ENCODE assay signal across 11 mouse cellular contexts in the genomic region with DNA sequence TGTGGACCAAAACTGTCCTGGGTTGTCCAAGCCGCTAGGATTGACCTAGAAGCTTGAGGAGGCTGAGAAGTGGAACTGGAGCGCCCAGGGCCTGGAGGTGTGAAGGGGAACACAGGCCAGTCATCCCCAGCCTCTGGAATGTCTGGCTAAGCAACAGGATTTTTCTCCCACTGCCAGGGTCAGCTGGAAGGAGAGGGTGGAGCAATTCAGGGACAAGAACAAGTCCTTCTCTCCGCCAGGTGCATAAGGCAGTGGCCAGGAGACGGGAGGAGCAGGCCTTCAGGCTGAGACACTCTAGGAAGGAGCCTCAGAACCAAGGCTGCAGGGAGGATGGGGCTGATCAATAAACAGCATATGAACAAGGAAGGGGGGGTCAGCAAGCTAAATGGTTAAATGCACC. TPM values are rescaled to one million over a fixed set of nuclear protein-coding genes. Genes with fewer than 3 reads are reported as not detected.
DNase-seq lines count a peak whose midpoint lies in the region; ATAC-seq and TF ChIP-seq lines count a peak whose summit lies in the region.
"Had no signal": no experiment of that assay in that cellular context is flagged by ENCODE, and none has a peak within 500 bp of the region (broad histone marks: within the 10 kb centered on the region; RNA-seq: fewer than 3 reads in every experiment).

No protein-coding gene starts in this region.

- ATAC-seq in lung, embryonic 14.5 days (ENCODE audit: insufficient read depth) = no peak
- no peak for ATAC-seq in hindbrain, embryonic 12.5 days (ENCODE audit: low FRiP score)
- no peak for ATAC-seq in midbrain, embryonic 14.5 days (ENCODE audit: low FRiP score, low TSS enrichment)

- H3K4me2 ChIP-seq in lung, embryonic 14.5 days = peak overlapping the region; percentile 25; the same call in 1 of the 2 replicates
- H3K4me2 ChIP-seq in hindbrain, embryonic 12.5 days (replicated peaks) = peak overlapping the region; percentile 68
- peak overlapping the region; percentile 80 for H3K4me2 ChIP-seq in midbrain, embryonic 14.5 days (ENCODE audit: low read length)
- H3K4me2 ChIP-seq: kidney, embryonic 15.5 days had no signal

- no peaks in the 10 kb centered on the region for H3K9me3 ChIP-seq in heart, embryonic 10.5 days
- no peaks in the 10 kb centered on the region for H3K9me3 ChIP-seq in lung, embryonic 14.5 days (ENCODE audit: low read depth, low read length)
- H3K9me3 ChIP-seq in hindbrain, embryonic 12.5 days (replicated peaks) = no peaks in the 10 kb centered on the region
- no peaks in the 10 kb centered on the region for H3K9me3 ChIP-seq in midbrain, embryonic 14.5 days (ENCODE audit: control insufficient read depth, low read length)
- H3K9me3 ChIP-seq: kidney, embryonic 15.5 days had no signal

- DNase-seq in heart, embryonic 10.5 days (ENCODE audit: low spot score) = no peak
- no peak for DNase-seq in heart, postnatal 10 days
- no peak for DNase-seq in lung, embryonic 14.5 days
- DNase-seq in lung, postnatal 4 days = no peak
- DNase-seq in midbrain, embryonic 14.5 days = no peak
- no peak for DNase-seq in right cerebral cortex, postnatal 4 days
- DNase-seq in left cerebral cortex, adult 8-10 months (ENCODE audit: low spot score in 2 of 2) = no peak
- DNase-seq: cerebellum, adult 11-12 months; right cerebral cortex, adult 18-20 months had no signal

- H3K4me1 ChIP-seq in heart, embryonic 10.5 days = peaks cover 78% of the 10 kb centered on the region
- H3K4me1 ChIP-seq in lung, embryonic 14.5 days (ENCODE audit: insufficient read depth) = peaks cover 42% of the 10 kb centered on the region
- H3K4me1 ChIP-seq in hindbrain, embryonic 12.5 days = peaks cover 68% of the 10 kb centered on the region
- peaks cover 57% of the 10 kb centered on the region for H3K4me1 ChIP-seq in midbrain, embryonic 14.5 days (ENCODE audit: control insufficient read depth, insufficient read depth, low read length)

- WGBS in heart, embryonic 10.5 days = 55% methylated on average over 4 of the region's 4 CpGs
- WGBS in lung, embryonic 14.5 days = 70% methylated on average over 4 of the region's 4 CpGs
- WGBS in hindbrain, embryonic 12.5 days = 69% methylated on average over 4 of the region's 4 CpGs
- 75% methylated on average over 4 of the region's 4 CpGs for WGBS in midbrain, embryonic 14.5 days

- no peaks in the 10 kb centered on the region for H3K27me3 ChIP-seq in heart, embryonic 10.5 days (ENCODE audit: insufficient read depth, poor library complexity, severe bottlenecking)
- H3K27me3 ChIP-seq in lung, embryonic 14.5 days (ENCODE audit: insufficient read depth, low read length) = no peaks in the 10 kb centered on the region
- no peaks in the 10 kb centered on the region; the same call in 1 of the 2 replicates for H3K27me3 ChIP-seq in hindbrain, embryonic 12.5 days
- H3K27me3 ChIP-seq in midbrain, embryonic 14.5 days (ENCODE audit: control insufficient read depth, insufficient read depth, low read length) = no peaks in the 10 kb centered on the region
- H3K27me3 ChIP-seq: kidney, embryonic 15.5 days had no signal

- H3K4me3 ChIP-seq in heart, embryonic 10.5 days = no peak overlapping the region
- H3K4me3 ChIP-seq in lung, embryonic 14.5 days (ENCODE audit: low read depth, low read length) = no peak overlapping the region
- 0 out of 2 replicates have a peak overlapping the region, but pooled peaks have one; percentile 2 for H3K4me3 ChIP-seq in hindbrain, embryonic 12.5 days
- H3K4me3 ChIP-seq in midbrain, embryonic 14.5 days (replicated peaks; ENCODE audit: low read depth, low read length) = 0 out of 2 replicates have a peak overlapping the region, but pooled peaks have one; percentile 1
- H3K4me3 ChIP-seq: kidney, embryonic 15.5 days had no signal

- peak overlapping the region; percentile 59 for H3K27ac ChIP-seq in heart, embryonic 10.5 days
- no peak overlapping the region for H3K27ac ChIP-seq in lung, embryonic 14.5 days (ENCODE audit: low read depth)
- no peak overlapping the region for H3K27ac ChIP-seq in hindbrain, embryonic 12.5 days
- H3K27ac ChIP-seq in midbrain, embryonic 14.5 days (replicated peaks; ENCODE audit: low read depth, low read length) = no peak overlapping the region

- intact Hi-C loops in heart, postnatal 10 days (cut with DNase I) = no loop called here

- no peak for TF ChIP-seq CTCF in lung, embryonic 14.5 days (IDR thresholded peaks at IDR 0.05; ENCODE audit: low read depth)

- H3K9ac ChIP-seq in lung, embryonic 14.5 days = no peak overlapping the region
- no peak overlapping the region; the same call in 1 of the 2 replicates for H3K9ac ChIP-seq in hindbrain, embryonic 12.5 days
- H3K9ac ChIP-seq in midbrain, embryonic 14.5 days (replicated peaks; ENCODE audit: low read length) = peak overlapping the region; percentile 13; the same call in 1 of the 2 replicates
- H3K9ac ChIP-seq: kidney, embryonic 15.5 days had no signal

- no peaks in the 10 kb centered on the region for H3K36me3 ChIP-seq in heart, embryonic 10.5 days
- peaks cover 6% of the 10 kb centered on the region; the same call in 1 of the 2 replicates for H3K36me3 ChIP-seq in lung, embryonic 14.5 days (ENCODE audit: insufficient read depth)
- no peaks in the 10 kb centered on the region for H3K36me3 ChIP-seq in hindbrain, embryonic 12.5 days
- peaks cover 4% of the 10 kb centered on the region; the same call in 1 of the 2 replicates for H3K36me3 ChIP-seq in midbrain, embryonic 14.5 days (ENCODE audit: control insufficient read depth, insufficient read depth, low read length)
- H3K36me3 ChIP-seq: kidney, embryonic 15.5 days had no signal

RNA-seq across cellular contexts. Expression of gene Arrb1, which starts 3.2 kb away (rescaled TPM):
- 13.1 and 17.9 TPM in 2 replicates for polyA plus RNA-seq in heart, embryonic 10.5 days (2016; fragmentation: Nextera tagmentation; extraction: Ambion mirVana)
- 10 to 100 TPM; 25.0 to 33.3 TPM for total RNA-seq in heart, postnatal 10 days (2021)
- polyA plus RNA-seq in lung, embryonic 14.5 days (2014; fragmentation: Nextera tagmentation; extraction: Ambion mirVana) = 7.0 and 7.8 TPM in 2 replicates
- polyA plus RNA-seq in hindbrain, embryonic 12.5 days (2016; fragmentation: Nextera tagmentation; extraction: Ambion mirVana) = 16.7 TPM in 2 replicates
- polyA plus RNA-seq in midbrain, embryonic 14.5 days (2014; fragmentation: Nextera tagmentation; extraction: Ambion mirVana) = 10.3 and 13.3 TPM in 2 replicates
- 100 to 1,000 TPM; 168 to 199 (median 184) TPM for total RNA-seq in left cerebral cortex, adult 8-10 months (2022)

RNA-seq across cellular contexts. Expression of gene Rps3, which starts 54.9 kb away (rescaled TPM):
- polyA plus RNA-seq in heart, embryonic 10.5 days (2016; fragmentation: Nextera tagmentation; extraction: Ambion mirVana) = 517 and 596 TPM in 2 replicates
- 100 to 1,000 TPM; 380 to 408 TPM for total RNA-seq in heart, postnatal 10 days (2021)
- 922 and 969 TPM in 2 replicates for polyA plus RNA-seq in lung, embryonic 14.5 days (2014; fragmentation: Nextera tagmentation; extraction: Ambion mirVana)
- polyA plus RNA-seq in hindbrain, embryonic 12.5 days (2016; fragmentation: Nextera tagmentation; extraction: Ambion mirVana) = 512 and 534 TPM in 2 replicates
- 488 and 521 TPM in 2 replicates for polyA plus RNA-seq in midbrain, embryonic 14.5 days (2014; fragmentation: Nextera tagmentation; extraction: Ambion mirVana)
- 100 to 1,000 TPM; 240 to 334 (median 272) TPM for total RNA-seq in left cerebral cortex, adult 8-10 months (2022)

Comparison
In these comparisons a context has a peak if more than half of its experiments do, and no peak if none do; other contexts are left out.
1. H3K4me3 ChIP-seq: peak in hindbrain, embryonic 12.5 days (single experiment) and midbrain, embryonic 14.5 days (single experiment); none in heart, embryonic 10.5 days (single experiment) and lung, embryonic 14.5 days (single experiment).
2. H3K4me2 ChIP-seq: peak in every context shown above with its lines; median percentile 80 in midbrain, embryonic 14.5 days; 68 in hindbrain, embryonic 12.5 days; 25 in lung, embryonic 14.5 days.